Mouse (Mus musculus) erythroblast, embryonic 14.5 days (primary cell): ENCODE results near the gene Zkscan2. TPM values are rescaled to one million over a fixed set of nuclear protein-coding genes. Genes with fewer than 3 reads are reported as not detected.

Experiments used
- H3K27me3 ChIP-seq: 2 replicates; pipeline ENCODE4 v1.6.1; 2012; ENCODE audit warnings: inconsistent platforms; ENCODE audit not compliant: control insufficient read depth
- H3K36me3 ChIP-seq: 2 replicates; pipeline ENCODE4 v1.6.1; 2012; ENCODE audit warnings: mild to moderate bottlenecking, inconsistent platforms; ENCODE audit not compliant: control insufficient read depth
- H3K4me1 ChIP-seq: 2 replicates; pipeline ENCODE4 v1.6.1; 2012; ENCODE audit warnings: inconsistent platforms; ENCODE audit not compliant: control insufficient read depth
- H3K4me3 ChIP-seq: replicated peaks from 2 replicates; pipeline ENCODE3; 2012; ENCODE audit warnings: moderate library complexity, mild to moderate bottlenecking, inconsistent platforms
- H3K9me3 ChIP-seq: 2 replicates; pipeline ENCODE4 v1.6.1; 2012; ENCODE audit warnings: low read length, inconsistent platforms, mixed read lengths; ENCODE audit not compliant: control insufficient read depth
- GATA1 ChIP-seq: IDR thresholded peaks from 2 replicates; pipeline ENCODE4 v1.6.1; 2012; ENCODE audit warnings: low read length, inconsistent platforms, mixed read lengths
- TAL1 ChIP-seq: IDR thresholded peaks from 3 replicates; pipeline ENCODE4 v1.6.1; 2012; ENCODE audit warnings: low read length, inconsistent platforms, mixed read lengths
- polyA plus RNA-seq: library from polyadenylated mRNA; stranded (reverse); fragments of >175 nt; gene quantifications from 2 replicates; pipeline ENCODE4 v1.2.3, GENCODE M21; 2012

The Zkscan2 gene
- polyA plus RNA-seq, 1 experiment, result not detected

GRCm38 (mm10) chr7:123465692-123466387 is 34.4 kb downstream of the Zkscan2 start:
- no peaks in the 10 kb centered on the region for H3K27me3 ChIP-seq
- no peak overlapping the region for H3K4me3 ChIP-seq
- TF ChIP-seq TAL1 (no peak), GATA1 (no peak)
- H3K4me1 ChIP-seq, result peaks cover 38% of the 10 kb centered on the region
- H3K9me3 ChIP-seq, result no peaks in the 10 kb centered on the region
- peaks cover 12% of the 10 kb centered on the region for H3K36me3 ChIP-seq

DNA sequence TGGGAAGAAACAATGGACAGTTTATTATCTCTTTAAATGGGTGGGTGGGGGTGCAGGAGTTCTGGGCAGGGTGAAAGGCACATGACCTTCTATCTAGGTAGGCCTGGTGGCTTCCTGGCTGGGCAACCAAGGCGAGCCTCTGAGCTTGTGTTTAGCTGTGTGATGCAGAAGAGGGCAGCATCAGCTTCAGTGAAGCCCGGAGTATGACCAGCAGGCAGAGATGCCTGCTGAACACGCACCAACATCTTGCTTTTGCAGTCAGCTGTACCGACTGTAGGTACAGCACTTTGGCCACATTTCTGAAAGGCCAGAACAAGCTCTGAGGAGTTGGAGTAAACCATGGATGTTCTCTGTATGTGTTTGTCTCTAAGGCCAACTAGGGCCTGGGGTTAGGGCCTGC is 36.7 kb downstream of the Zkscan2 start:
- H3K4me1 ChIP-seq, result peaks cover 59% of the 10 kb centered on the region

DNA sequence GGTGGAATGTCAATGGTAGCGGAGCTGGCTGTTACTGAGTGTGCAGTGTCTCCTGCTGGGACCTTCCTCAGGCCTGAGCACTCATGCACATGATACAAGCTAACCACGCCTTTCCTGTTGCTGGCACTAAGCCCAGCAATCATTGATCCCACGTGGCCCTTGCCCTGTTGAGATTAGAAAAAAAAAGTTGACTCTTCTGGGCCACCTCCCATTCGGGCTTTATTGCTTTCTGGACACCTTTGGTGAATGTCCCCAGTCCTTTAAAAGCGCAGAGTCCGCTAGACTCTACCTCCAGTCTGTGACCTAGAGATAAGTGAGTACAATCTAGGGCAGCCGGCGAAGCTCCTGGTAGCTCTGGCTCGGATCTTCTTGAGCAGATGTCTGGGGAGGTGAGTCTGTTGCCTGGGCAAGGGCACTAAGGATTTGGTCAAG is 38.2 kb downstream of the Zkscan2 start, which contains the start of gene Aqp8:
Gene Aqp8, plus strand, starts transcription at position 222 of the 432 bp plus-strand sequence.
- H3K9me3 ChIP-seq, result no peaks in the 10 kb centered on the region
- peaks cover 74% of the 10 kb centered on the region for H3K4me1 ChIP-seq
- TF ChIP-seq TAL1 (peak; percentile 66), GATA1 (peak; percentile 48; the same call in 1 of the 2 replicates)
- no peaks in the 10 kb centered on the region for H3K27me3 ChIP-seq
- peaks cover 12% of the 10 kb centered on the region for H3K36me3 ChIP-seq
- H3K4me3 ChIP-seq, result peak within 1 kb of the TSS; percentile 36

More for the DNA sequence above, 36.7 kb downstream of the Zkscan2 start:
- no peaks in the 10 kb centered on the region for H3K27me3 ChIP-seq
- H3K4me3 ChIP-seq, result no peak overlapping the region
- peaks cover 12% of the 10 kb centered on the region for H3K36me3 ChIP-seq
- no peak for TF ChIP-seq TAL1
- TF ChIP-seq GATA1, result no peak
- no peaks in the 10 kb centered on the region for H3K9me3 ChIP-seq

DNA sequence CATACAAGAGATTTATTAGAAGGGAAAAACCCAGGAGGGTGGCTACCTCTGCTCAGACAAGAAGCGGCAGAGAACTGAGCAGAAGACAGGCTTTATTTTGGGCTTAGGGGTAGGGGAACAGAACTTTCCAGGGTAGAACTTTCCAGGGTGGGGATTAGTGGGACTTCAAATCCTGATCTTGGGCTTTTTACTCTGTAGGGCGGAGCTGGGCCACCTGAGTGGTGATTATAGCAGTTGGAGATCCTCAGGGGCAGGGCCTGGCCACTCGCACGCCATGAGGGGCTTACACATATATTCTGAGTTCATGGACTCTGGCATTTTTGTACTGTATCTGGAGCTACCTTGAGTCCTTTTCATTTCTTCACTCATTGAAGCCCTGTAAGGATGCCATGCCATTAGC is 38.9 kb downstream of the Zkscan2 start:
- Histone ChIP-seq H3K36me3 (peaks cover 12% of the 10 kb centered on the region), H3K9me3 (no peaks in the 10 kb centered on the region), H3K27me3 (no peaks in the 10 kb centered on the region), H3K4me3 (peak overlapping the region; percentile 28), H3K4me1 (peaks cover 81% of the 10 kb centered on the region)
- TF ChIP-seq GATA1 (no peak), TAL1 (no peak)

GRCm38 (mm10) chr7:123459247-123459646 is 41.0 kb downstream of the Zkscan2 start:
- peaks cover 8% of the 10 kb centered on the region for H3K36me3 ChIP-seq
- H3K4me1 ChIP-seq, result peaks cover 76% of the 10 kb centered on the region
- TF ChIP-seq GATA1, result peak; percentile 53; the same call in 1 of the 2 replicates
- peak; percentile 71 for TF ChIP-seq TAL1
- H3K27me3 ChIP-seq, result no peaks in the 10 kb centered on the region
- no peaks in the 10 kb centered on the region for H3K9me3 ChIP-seq
- H3K4me3 ChIP-seq, result peak overlapping the region; percentile 47

DNA sequence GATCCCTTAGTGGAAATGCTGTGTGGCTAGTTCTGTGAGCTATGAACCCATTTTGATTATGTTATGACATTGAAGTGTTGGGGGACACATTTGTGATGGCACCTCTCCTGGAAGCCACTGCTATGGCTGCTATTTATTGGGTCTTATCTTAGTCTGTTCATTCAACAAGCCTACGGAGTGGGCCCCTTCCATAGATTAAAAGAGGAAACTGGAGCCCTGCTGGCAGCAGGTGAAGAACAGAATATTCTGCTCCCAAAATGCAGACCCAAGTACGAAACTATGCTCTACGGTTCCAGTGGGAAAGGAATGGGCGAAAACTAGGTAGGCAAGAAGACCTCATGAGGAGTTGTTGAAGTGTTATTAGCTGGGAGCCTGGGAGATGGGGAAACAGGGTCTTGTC is 41.9 kb downstream of the Zkscan2 start:
- TF ChIP-seq TAL1 (no peak), GATA1 (no peak)
- Histone ChIP-seq H3K4me1 (peaks cover 70% of the 10 kb centered on the region), H3K4me3 (peak overlapping the region; percentile 27), H3K9me3 (no peaks in the 10 kb centered on the region), H3K36me3 (no peaks in the 10 kb centered on the region), H3K27me3 (no peaks in the 10 kb centered on the region)

DNA sequence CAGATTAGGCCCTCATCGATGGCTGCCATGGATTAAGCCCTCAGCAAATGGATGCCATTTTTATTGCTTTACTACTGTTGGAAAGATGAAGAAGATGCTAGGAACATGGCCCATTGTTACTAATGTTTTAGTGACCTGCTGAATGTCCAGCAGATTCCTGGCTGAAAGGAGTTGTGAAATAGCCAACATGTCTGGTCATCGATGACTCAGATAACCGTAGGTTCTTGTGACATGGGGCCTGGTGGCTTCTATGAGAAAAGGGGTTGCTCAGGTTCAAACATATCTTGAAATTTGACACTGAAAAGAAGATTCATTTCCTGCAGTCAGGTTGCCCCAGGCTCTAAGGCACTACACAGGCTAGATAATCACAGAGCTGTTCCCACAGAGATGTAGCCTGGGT is 45.2 kb downstream of the Zkscan2 start:
- Histone ChIP-seq H3K4me1 (peaks cover 51% of the 10 kb centered on the region), H3K36me3 (no peaks in the 10 kb centered on the region), H3K27me3 (no peaks in the 10 kb centered on the region), H3K4me3 (no peak overlapping the region), H3K9me3 (no peaks in the 10 kb centered on the region)
- no peak for TF ChIP-seq GATA1
- no peak for TF ChIP-seq TAL1

DNA sequence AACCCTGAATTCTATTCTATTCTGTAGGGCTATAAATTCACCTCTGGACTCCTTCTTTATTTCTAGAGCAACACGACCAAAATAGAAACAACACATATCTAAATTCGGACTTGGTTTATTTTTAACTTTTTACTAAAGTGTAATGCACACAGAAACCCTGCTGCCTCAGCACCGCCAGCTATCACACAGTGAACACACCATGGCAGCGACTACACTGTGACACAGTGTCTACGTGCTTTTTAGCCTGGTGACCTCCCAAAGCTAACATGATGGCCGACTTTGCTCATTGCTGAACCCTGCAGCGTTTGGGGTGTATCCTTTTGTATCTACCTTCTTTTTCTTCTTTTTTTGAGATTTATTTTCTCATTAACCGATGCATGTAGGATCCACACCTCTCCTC is 47.2 kb downstream of the Zkscan2 start:
- Histone ChIP-seq H3K4me1 (peaks cover 41% of the 10 kb centered on the region), H3K36me3 (no peaks in the 10 kb centered on the region), H3K4me3 (no peak overlapping the region), H3K9me3 (no peaks in the 10 kb centered on the region), H3K27me3 (no peaks in the 10 kb centered on the region)
- no peak for TF ChIP-seq TAL1
- TF ChIP-seq GATA1, result no peak

DNA sequence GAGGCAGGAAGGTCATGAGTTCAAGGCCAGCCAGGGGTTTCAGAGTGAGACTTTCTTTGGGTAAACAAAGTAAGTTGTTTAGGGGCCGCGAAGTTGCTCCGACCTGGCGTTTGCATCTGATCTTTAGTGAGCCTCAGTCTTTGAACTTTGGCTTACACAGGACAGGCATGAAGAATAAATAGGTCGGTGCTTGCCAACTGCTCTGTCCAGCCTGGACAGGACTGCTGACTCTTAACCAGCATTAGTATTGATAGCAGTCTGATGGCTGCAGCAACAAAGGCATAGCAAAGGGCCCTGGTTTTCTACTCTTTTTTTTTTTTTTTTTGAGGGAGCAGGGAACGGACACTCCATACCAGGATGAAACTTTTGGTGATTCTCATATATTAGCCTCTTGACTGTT is 47.7 kb downstream of the Zkscan2 start:
- Histone ChIP-seq H3K27me3 (no peaks in the 10 kb centered on the region), H3K36me3 (no peaks in the 10 kb centered on the region), H3K4me1 (peaks cover 36% of the 10 kb centered on the region), H3K4me3 (no peak overlapping the region), H3K9me3 (no peaks in the 10 kb centered on the region)
- no peak for TF ChIP-seq TAL1
- no peak for TF ChIP-seq GATA1

- Histone ChIP-seq H3K9me3 (no peaks in the 10 kb centered on the region), H3K4me3 (no peak overlapping the region), H3K4me1 (peaks cover 23% of the 10 kb centered on the region), H3K36me3 (no peaks in the 10 kb centered on the region), H3K27me3 (no peaks in the 10 kb centered on the region)
- TF ChIP-seq GATA1, result no peak
- no peak for TF ChIP-seq TAL1
These were observed 49.7 kb downstream of the Zkscan2 start for GRCm38 (mm10) chr7:123450515-123450914.
